Mouse (Mus musculus): ENCODE results near the gene Clmn. TPM values are rescaled to one million over a fixed set of nuclear protein-coding genes. Genes with fewer than 3 reads are reported as not detected.
A peak's percentile ranks its signal among the peaks of the same experiment; 100 is the strongest.
"Not testable (repeated sequence)": the region's sequence is repeated elsewhere in the genome, so short reads cannot be mapped to it uniquely, and the experiment has no call there.

Clmn gene
- total RNA-seq, 2 experiments from 2014 or later: 45.7 to 53.7 TPM

- intact Hi-C loops (cut with DNase I): no loop called here
- no peak for DNase-seq (ENCODE audit: low spot score in 2 of 2)
Observed at GRCm38 (mm10) chr12:104847227-104847626, 17.6 kb downstream of the Clmn start.

GRCm38 (mm10) chr12:104845707-104846106 is 19.2 kb downstream of the Clmn start:
- intact Hi-C loops (cut with DNase I): no loop called here
- no peak for DNase-seq (ENCODE audit: low spot score in 2 of 2)

- intact Hi-C loops (cut with DNase I): no loop called here
- no peak for DNase-seq (ENCODE audit: low spot score in 2 of 2)
Observed at GRCm38 (mm10) chr12:104844989-104845388, 19.9 kb downstream of the Clmn start.

DNA sequence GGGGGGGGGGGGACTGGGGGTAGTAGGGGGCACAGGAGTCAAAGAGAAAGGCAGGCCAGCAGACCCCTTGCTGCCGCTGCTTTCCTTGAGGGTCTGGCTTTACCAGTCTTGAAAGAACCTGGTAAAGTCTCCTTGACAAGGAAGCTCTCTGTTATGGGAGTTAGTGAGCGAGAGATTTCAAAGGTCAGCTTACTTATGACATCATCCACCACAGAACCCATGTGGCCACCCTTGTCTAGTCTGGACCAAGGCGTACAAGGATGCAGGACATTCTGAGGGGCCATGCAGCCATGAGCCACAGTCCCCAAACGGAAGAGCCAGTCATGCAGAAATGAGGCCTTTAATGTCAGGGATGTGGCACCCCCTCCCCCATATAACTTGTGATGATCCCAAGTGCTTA is 20.6 kb downstream of the Clmn start:
- intact Hi-C loops (cut with DNase I): no loop called here
- no peak for DNase-seq (ENCODE audit: low spot score in 2 of 2)

DNA sequence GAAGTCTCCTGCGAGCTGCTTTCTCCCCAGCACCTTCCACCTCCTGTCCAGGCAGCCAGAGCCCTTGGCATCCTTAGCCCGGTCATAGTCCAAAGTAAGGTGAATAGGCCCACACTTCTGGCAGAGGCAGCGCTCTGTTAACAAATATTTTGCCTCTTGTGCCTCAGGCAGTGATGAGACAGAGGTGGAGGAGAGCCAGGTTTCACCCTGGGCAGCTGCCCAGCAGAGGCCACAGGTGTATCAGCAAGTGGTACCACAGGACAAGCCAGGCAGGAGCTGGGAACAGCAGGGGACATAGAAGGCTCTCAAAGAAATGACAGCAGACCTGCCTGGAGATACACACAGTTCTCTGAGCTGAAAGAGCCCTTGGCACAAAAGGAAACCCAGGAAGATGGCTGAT is 23.6 kb downstream of the Clmn start:
- no peak for DNase-seq (ENCODE audit: low spot score in 2 of 2)
- intact Hi-C loops (cut with DNase I): no loop called here

DNA sequence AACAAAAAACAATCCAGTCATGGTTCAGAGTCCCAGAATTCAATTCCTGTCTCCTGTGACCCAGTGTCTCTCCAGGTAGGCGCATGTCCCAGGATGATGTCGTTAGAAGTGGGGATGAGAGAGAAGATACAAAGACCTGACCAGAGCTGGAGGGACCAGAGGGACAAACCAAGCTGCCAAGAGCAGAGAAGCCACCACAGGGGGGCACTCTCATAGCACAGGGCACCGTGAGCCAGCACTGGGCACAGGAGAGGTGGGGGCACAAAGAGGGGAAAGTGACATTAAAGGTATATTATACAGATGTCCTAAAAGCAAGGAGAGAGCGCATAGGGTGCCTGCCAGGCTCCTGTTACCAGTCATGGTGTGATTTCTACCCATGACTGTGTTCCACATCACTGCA is 25.9 kb downstream of the Clmn start:
- DNase-seq (ENCODE audit: low spot score in 2 of 2): peak in 1 of 2 experiments; percentile 39
- intact Hi-C loops (cut with DNase I): loop anchor here (5.0 kb wide), 1 partner anchor 98 kb away; no protein-coding TSS in a partner anchor

- intact Hi-C loops (cut with DNase I): loop anchor here (5.0 kb wide), 1 partner anchor 99 kb away; no protein-coding TSS in a partner anchor
- no peak for DNase-seq (ENCODE audit: low spot score in 2 of 2)
Observed at GRCm38 (mm10) chr12:104838462-104838861, 26.4 kb downstream of the Clmn start.

- no peak for DNase-seq (ENCODE audit: low spot score in 2 of 2)
- intact Hi-C loops (cut with DNase I): loop anchor here (5.0 kb wide), 1 partner anchor 99 kb away; no protein-coding TSS in a partner anchor
Observed at GRCm38 (mm10) chr12:104837957-104838401, 26.9 kb downstream of the Clmn start.

- peak; percentile 77 to 78 for DNase-seq (ENCODE audit: low spot score in 2 of 2)
- intact Hi-C loops (cut with DNase I): loop anchor here (5.0 kb wide), 1 partner anchor 100 kb away; no protein-coding TSS in a partner anchor
Observed at GRCm38 (mm10) chr12:104837111-104837837, 27.6 kb downstream of the Clmn start.

DNA sequence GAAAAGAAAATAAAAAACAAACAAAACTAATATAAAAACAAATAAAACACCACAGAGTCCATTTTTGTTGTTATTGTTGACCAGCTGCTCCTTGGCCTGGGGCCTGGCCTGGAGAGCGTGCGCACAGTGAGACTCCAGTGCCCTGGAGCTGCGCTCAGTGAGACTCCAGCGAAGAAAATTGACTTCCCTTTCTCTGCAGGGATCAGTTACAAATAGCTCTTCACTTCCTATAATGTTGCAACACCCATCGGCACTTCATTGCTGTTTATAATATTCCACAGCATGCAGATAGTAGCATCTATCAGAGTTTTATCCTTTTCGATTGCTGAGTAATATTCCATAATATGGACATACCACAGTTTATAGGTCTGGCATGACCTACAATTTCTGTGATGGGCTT is 28.6 kb downstream of the Clmn start:
- no peak for DNase-seq (ENCODE audit: low spot score in 2 of 2)
- intact Hi-C loops (cut with DNase I): loop anchor here (5.0 kb wide), 1 partner anchor 101 kb away; no protein-coding TSS in a partner anchor

DNA sequence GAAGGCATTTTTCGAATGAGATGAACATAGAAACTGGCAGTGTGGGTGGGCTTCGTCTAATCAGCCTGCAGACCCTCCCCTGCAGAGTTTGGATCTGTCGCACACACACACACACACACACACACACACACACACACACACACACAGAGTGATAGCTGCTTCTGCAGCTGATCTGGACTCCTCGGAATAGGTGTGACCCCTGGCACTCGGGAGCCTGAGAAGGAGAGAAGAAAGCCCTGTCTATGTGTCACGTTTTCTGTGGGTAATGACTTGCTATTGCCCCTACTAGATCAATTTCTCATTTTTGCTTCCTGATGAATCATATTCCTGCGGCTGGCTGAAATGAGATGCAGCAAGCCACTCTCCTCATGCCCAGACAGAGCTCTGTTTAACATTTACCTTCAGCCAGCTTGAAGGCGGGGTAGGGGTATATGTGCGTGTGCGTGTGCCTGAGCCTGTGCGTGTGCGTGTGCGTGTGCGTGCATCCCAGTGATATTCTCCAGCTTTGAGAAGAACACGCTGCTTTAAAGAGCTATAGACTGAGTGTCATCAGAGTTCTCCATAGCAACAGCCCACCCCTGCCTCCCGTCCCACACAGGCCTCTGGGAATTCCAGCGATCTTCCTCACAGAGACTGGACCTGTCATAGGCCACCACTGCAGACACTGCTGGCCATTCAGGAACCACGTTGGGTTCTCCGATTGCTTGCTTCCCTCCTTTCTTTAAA is 29.3 kb downstream of the Clmn start:
- no peak for DNase-seq (ENCODE audit: low spot score in 2 of 2)
- intact Hi-C loops (cut with DNase I): loop anchor here (5.0 kb wide), 1 partner anchor 102 kb away; no protein-coding TSS in a partner anchor

DNA sequence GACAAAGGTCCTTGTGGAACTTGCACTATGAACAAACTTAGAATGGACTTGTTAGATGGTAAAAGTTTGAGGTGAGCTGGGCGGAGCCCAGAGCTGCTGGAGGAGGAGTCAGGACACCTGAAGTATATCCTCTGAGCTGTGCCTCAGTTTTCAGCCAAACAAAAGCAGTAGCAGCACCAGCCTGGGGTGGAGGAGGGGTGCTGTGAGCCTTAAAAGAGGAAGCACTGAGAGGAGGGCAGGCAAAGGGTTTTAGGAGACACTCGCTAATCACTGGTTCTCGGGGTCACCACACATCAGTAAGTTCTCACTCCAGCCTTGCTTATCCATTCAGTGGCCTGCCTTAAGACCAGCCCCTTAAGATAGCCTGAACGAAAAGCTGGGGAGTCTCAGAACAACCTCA is 30.1 kb downstream of the Clmn start:
- DNase-seq (ENCODE audit: low spot score in 2 of 2): no peak
- intact Hi-C loops (cut with DNase I): loop anchor here (5.0 kb wide), 1 partner anchor 103 kb away; no protein-coding TSS in a partner anchor

- intact Hi-C loops (cut with DNase I): no loop called here
Observed at GRCm38 (mm10) chr12:104830666-104831435, 34.0 kb downstream of the Clmn start.

GRCm38 (mm10) chr12:104830283-104830639 is 34.6 kb downstream of the Clmn start:
- intact Hi-C loops (cut with DNase I): no loop called here
- no peak for DNase-seq (ENCODE audit: low spot score in 2 of 2)

More at GRCm38 (mm10) chr12:104830666-104831435, 34.0 kb downstream of the Clmn start:
- DNase-seq (ENCODE audit: low spot score in 2 of 2): no peak

DNA sequence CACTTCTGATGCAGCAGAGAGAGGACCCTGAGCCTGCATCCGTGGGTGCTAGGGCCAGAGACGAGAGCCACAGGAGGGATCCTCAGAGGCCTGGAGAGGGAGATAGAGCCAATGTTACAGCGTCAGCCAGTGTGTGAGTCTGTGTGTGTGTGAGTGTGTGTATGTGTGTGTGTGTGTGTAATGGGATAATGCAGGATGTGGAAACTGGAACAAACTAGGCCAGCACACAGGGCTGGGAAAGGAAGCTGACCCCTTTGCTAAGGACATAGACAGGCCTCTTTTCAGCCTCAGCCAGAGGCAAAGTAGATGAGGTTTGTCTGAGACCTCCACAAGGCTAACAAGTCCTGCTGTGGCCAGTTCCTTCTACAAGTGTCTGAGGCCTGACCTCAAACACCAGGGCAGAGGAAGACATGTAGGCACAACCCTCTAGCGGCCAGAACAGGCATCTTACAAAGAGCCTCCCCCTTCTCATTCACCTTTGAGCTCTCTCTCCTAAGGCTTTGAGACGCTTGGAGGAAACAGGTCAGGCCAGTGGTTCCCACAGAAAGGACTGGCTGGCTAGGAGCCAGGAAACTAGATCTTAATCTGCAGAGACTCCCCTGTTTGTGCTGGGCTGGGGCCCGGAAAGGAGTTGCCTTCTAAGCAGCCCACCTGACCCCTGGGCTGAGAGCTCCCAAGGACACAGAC is 35.1 kb downstream of the Clmn start:
- intact Hi-C loops (cut with DNase I): no loop called here
- DNase-seq (ENCODE audit: low spot score in 2 of 2): no peak

DNA sequence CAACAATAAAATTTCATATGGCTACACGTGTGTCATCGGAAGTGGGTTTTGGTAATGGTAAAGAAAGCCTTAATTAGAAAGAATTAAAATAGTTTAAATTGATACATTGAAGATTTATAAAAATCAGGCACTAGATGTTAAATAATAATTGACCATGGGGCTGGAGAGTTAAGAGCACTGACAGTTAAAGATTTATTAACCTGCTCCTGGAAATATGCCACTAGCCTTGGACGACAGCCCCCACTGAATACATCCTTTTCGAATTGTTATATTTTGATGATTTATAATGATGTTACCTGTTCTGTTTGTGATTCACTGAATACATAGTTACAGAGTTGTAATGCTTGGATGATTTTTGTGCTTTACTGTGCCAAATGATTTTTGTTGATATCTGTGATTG is 35.9 kb downstream of the Clmn start:
- intact Hi-C loops (cut with DNase I): not testable (repeated sequence)

DNA sequence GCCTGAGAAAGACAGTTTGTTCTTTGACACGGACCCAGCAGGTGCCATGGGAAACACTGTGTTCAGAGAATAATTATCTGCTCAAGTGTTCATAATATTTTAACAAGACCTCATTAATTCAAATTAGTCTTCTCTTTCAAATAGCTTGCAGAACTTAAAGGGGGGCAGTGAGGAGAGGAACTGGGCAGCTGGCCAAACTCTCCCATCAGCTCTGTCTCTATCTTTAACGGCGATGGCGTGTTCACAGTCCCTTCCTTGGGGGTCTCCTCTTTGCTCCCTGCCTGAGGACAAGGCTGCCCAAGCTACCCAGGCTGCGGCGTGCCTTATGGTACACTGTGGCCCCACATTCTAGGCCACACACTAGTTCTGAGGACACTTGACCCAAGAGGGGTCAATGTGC is 37.2 kb downstream of the Clmn start:
- intact Hi-C loops (cut with DNase I): no loop called here
- DNase-seq (ENCODE audit: low spot score in 2 of 2): no peak

More for the DNA sequence above, 35.9 kb downstream of the Clmn start:
- DNase-seq (ENCODE audit: low spot score in 2 of 2): not testable (repeated sequence)

DNA sequence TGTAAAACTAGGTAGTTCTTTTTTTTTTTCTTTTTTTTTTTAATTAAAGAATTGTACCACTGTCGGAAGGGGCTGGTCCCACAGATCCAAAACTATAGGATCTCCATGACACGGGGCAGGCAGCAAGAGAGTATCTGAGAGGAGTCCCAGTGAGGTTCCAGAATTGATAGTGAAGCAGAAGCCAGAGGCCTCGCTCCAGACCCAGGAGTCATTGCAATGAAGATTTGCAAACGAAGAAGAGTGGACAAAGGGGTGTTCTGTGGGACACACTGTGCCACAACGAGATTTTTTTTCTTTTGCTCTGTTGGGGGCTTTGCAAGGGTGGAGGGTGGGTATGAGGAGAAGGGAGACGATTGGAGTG is 40.0 kb downstream of the Clmn start:
- intact Hi-C loops (cut with DNase I): no loop called here
- no peak for DNase-seq (ENCODE audit: low spot score in 2 of 2)

DNA sequence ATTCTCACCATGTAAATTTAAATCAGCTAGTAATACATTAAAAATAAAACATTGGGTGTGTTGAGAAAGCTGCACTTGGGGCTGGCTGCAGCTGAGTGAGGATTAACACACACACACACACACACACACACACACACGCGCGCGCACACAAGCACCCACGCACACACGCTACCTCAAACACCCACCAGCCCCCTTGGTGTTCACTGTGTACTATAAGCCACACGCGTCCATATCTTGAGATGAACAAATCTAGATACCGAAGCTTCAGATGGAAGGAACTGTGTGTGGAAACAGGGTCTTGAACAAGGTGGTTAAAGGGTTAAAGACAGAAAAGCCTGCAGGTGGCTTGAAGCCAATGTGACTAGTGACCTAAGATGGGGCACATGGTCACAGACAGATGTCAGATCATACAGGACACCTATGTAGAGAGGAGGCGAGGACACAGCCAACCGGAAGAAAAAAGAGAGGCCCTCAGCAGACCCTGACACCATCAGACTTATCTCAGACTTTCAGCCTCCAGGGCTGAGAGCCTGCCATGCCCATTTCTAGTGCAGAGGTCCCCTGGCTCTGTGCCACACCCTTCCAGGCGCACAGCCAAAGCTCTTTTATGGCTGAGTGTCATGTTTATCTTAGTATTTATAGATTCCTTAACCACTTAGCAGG is 40.5 kb downstream of the Clmn start:
- intact Hi-C loops (cut with DNase I): no loop called here
- no peak for DNase-seq (ENCODE audit: low spot score in 2 of 2)
